Mouse (Mus musculus) liver, embryonic 15.5 days (tissue): ENCODE data around the gene Slc46a3. TPM values are rescaled to one million over a fixed set of nuclear protein-coding genes. Genes with fewer than 3 reads are reported as not detected.

Source experiments
- ATAC-seq: fragments of 200-750 bp; cut with Nextera tagmentation; 2 replicates; pipeline ENCODE4 v1.8.0; 2017; ENCODE audit warnings: moderate number of reproducible peaks, mild to moderate bottlenecking, moderate library complexity; ENCODE audit not compliant: insufficient read depth
- H3K27ac ChIP-seq: fragments of 300-500 bp; sonication (generic); replicated peaks from 2 replicates; pipeline ENCODE4 v1.5.1; 2015; ENCODE audit warnings: mild to moderate bottlenecking, inconsistent platforms
- H3K27me3 ChIP-seq: fragments of 300-500 bp; sonication (generic); 2 replicates; pipeline ENCODE4 v1.6.1; 2015; ENCODE audit warnings: mild to moderate bottlenecking, inconsistent platforms
- H3K36me3 ChIP-seq: fragments of 300-500 bp; sonication (generic); replicated peaks from 2 replicates; pipeline ENCODE4 v1.6.1; 2015; ENCODE audit warnings: moderate library complexity, mild to moderate bottlenecking, inconsistent platforms
- H3K4me1 ChIP-seq: fragments of 300-500 bp; sonication (generic); replicated peaks from 2 replicates; pipeline ENCODE4 v1.6.1; 2015; ENCODE audit warnings: inconsistent platforms
- H3K4me2 ChIP-seq: fragments of 300-500 bp; sonication (generic); 2 replicates; pipeline ENCODE4 v1.6.1; 2015; ENCODE audit warnings: moderate library complexity, mild to moderate bottlenecking, inconsistent platforms
- H3K4me3 ChIP-seq: fragments of 300-500 bp; sonication (generic); replicated peaks from 2 replicates; pipeline ENCODE4 v1.5.1; 2015; ENCODE audit warnings: mild to moderate bottlenecking, inconsistent platforms
- H3K9ac ChIP-seq: fragments of 300-500 bp; sonication (generic); 2 replicates; pipeline ENCODE4 v1.6.1; 2015; ENCODE audit warnings: moderate library complexity, mild to moderate bottlenecking, inconsistent platforms
- H3K9me3 ChIP-seq: fragments of 300-500 bp; sonication (generic); replicated peaks from 2 replicates; pipeline ENCODE4 v1.6.1; 2016; ENCODE audit warnings: inconsistent platforms
- WGBS: fragments of 180-500 bp; shearing (Covaris S2); methylation state at CpG from one replicate; pipeline ENCODE4 v1.1.7; 2015; ENCODE audit warnings: mixed read lengths; ENCODE audit not compliant: insufficient replicate concordance; 5-methylcytosine and 5-hydroxymethylcytosine counted together
- polyA plus RNA-seq: library from polyadenylated mRNA; unstranded; fragments of >200 nt; fragmentation: Nextera tagmentation; extraction: Ambion mirVana; gene quantifications from 2 replicates; pipeline ENCODE4 v1.2.1, GENCODE M21; 2015

Gene Slc46a3
- polyA plus RNA-seq, 1 experiment from 2014 or later, result 15.2 TPM

- 51% methylated on average over 1 of the region's 1 CpGs for WGBS
- H3K36me3 ChIP-seq, result peaks cover 94% of the 10 kb centered on the region
- H3K4me3 ChIP-seq, result no peak overlapping the region
- H3K27me3 ChIP-seq, result no peaks in the 10 kb centered on the region
- no peak overlapping the region for H3K4me2 ChIP-seq
- H3K9me3 ChIP-seq, result no peaks in the 10 kb centered on the region
- peaks cover 15% of the 10 kb centered on the region for H3K4me1 ChIP-seq
- no peak overlapping the region for H3K27ac ChIP-seq
- no peak for ATAC-seq
- H3K9ac ChIP-seq, result no peak overlapping the region
Observed at GRCm38 (mm10) chr5:147870296-147870695, 24.3 kb downstream of the Slc46a3 start.

GRCm38 (mm10) chr5:147869568-147869967 is 25.0 kb downstream of the Slc46a3 start:
- no peak overlapping the region for H3K4me2 ChIP-seq
- peaks cover 9% of the 10 kb centered on the region for H3K4me1 ChIP-seq
- no peak for ATAC-seq
- no peak overlapping the region for H3K4me3 ChIP-seq
- peaks cover 94% of the 10 kb centered on the region for H3K36me3 ChIP-seq
- no peak overlapping the region for H3K27ac ChIP-seq
- 73% methylated on average over 6 of the region's 6 CpGs for WGBS
- H3K9ac ChIP-seq, result no peak overlapping the region
- H3K9me3 ChIP-seq, result no peaks in the 10 kb centered on the region
- no peaks in the 10 kb centered on the region for H3K27me3 ChIP-seq

GRCm38 (mm10) chr5:147868674-147869073 is 25.9 kb downstream of the Slc46a3 start:
- 69% methylated on average over 4 of the region's 4 CpGs for WGBS
- Histone ChIP-seq H3K9me3 (no peaks in the 10 kb centered on the region), H3K27ac (no peak overlapping the region), H3K9ac (no peak overlapping the region), H3K4me3 (no peak overlapping the region), H3K27me3 (no peaks in the 10 kb centered on the region), H3K4me2 (no peak overlapping the region), H3K4me1 (peaks cover 3% of the 10 kb centered on the region; the same call in 1 of the 2 replicates), H3K36me3 (peaks cover 94% of the 10 kb centered on the region)
- ATAC-seq, result no peak

GRCm38 (mm10) chr5:147860449-147861261 is 34.0 kb downstream of the Slc46a3 start, which contains the start of gene Pomp:
Gene Pomp (plus strand): TSS chr5:147860461.
- ATAC-seq, result peak; percentile 86
- Histone ChIP-seq H3K4me1 (peaks cover 21% of the 10 kb centered on the region), H3K9ac (peak within 1 kb of the TSS; percentile 70), H3K27ac (peak within 1 kb of the TSS; percentile 76), H3K36me3 (peaks cover 35% of the 10 kb centered on the region), H3K27me3 (no peaks in the 10 kb centered on the region), H3K4me2 (peak within 1 kb of the TSS; percentile 78), H3K9me3 (no peaks in the 10 kb centered on the region), H3K4me3 (peak within 1 kb of the TSS; percentile 85)
- WGBS, result under 1% methylated on average over 68 of the region's 68 CpGs

- WGBS, result 3% methylated on average over 18 of the region's 18 CpGs
- Histone ChIP-seq H3K36me3 (peaks cover 29% of the 10 kb centered on the region), H3K4me3 (peak overlapping the region; percentile 85), H3K9ac (peak overlapping the region; percentile 70), H3K27me3 (no peaks in the 10 kb centered on the region), H3K9me3 (no peaks in the 10 kb centered on the region), H3K4me1 (peaks cover 21% of the 10 kb centered on the region), H3K4me2 (peak overlapping the region; percentile 78), H3K27ac (peak overlapping the region; percentile 76)
- ATAC-seq, result no peak
Observed at GRCm38 (mm10) chr5:147860076-147860448, 34.6 kb downstream of the Slc46a3 start.

- 33% methylated on average over 7 of the region's 7 CpGs for WGBS
- H3K9me3 ChIP-seq, result no peaks in the 10 kb centered on the region
- no peak overlapping the region for H3K4me3 ChIP-seq
- H3K36me3 ChIP-seq, result no peaks in the 10 kb centered on the region
- H3K27me3 ChIP-seq, result peaks cover 7% of the 10 kb centered on the region
- H3K4me2 ChIP-seq, result no peak overlapping the region
- no peak overlapping the region for H3K9ac ChIP-seq
- no peak for ATAC-seq
- no peak overlapping the region for H3K27ac ChIP-seq
- no peaks in the 10 kb centered on the region for H3K4me1 ChIP-seq
Observed at GRCm38 (mm10) chr5:147850194-147850593, 44.4 kb downstream of the Slc46a3 start.

- 18% methylated on average over 16 of the region's 16 CpGs for WGBS
- Histone ChIP-seq H3K4me2 (no peak overlapping the region), H3K27ac (no peak overlapping the region), H3K4me1 (no peaks in the 10 kb centered on the region), H3K27me3 (peaks cover 7% of the 10 kb centered on the region), H3K9ac (no peak overlapping the region), H3K4me3 (no peak overlapping the region), H3K9me3 (no peaks in the 10 kb centered on the region), H3K36me3 (no peaks in the 10 kb centered on the region)
- ATAC-seq, result no peak
Observed at GRCm38 (mm10) chr5:147848164-147848863, 46.3 kb downstream of the Slc46a3 start.

- Histone ChIP-seq H3K4me1 (no peaks in the 10 kb centered on the region), H3K4me3 (no peak overlapping the region), H3K27ac (no peak overlapping the region), H3K4me2 (no peak overlapping the region), H3K27me3 (peaks cover 6% of the 10 kb centered on the region), H3K9ac (no peak overlapping the region), H3K36me3 (no peaks in the 10 kb centered on the region), H3K9me3 (no peaks in the 10 kb centered on the region)
- ATAC-seq, result no peak
- 80% methylated on average over 5 of the region's 5 CpGs for WGBS
Observed at GRCm38 (mm10) chr5:147847361-147847760, 47.3 kb downstream of the Slc46a3 start.

- H3K36me3 ChIP-seq, result no peaks in the 10 kb centered on the region
- ATAC-seq, result no peak
- no peak overlapping the region for H3K4me3 ChIP-seq
- H3K27ac ChIP-seq, result no peak overlapping the region
- no peaks in the 10 kb centered on the region for H3K27me3 ChIP-seq
- no peak overlapping the region for H3K4me2 ChIP-seq
- 43% methylated on average over 3 of the region's 3 CpGs for WGBS
- no peaks in the 10 kb centered on the region for H3K4me1 ChIP-seq
- H3K9ac ChIP-seq, result no peak overlapping the region
- no peaks in the 10 kb centered on the region for H3K9me3 ChIP-seq
Observed at GRCm38 (mm10) chr5:147845319-147845718, 49.3 kb downstream of the Slc46a3 start.

- no peak for ATAC-seq
Observed at GRCm38 (mm10) chr5:147843340-147843739, 51.3 kb downstream of the Slc46a3 start.

GRCm38 (mm10) chr5:147839418-147839817 is 55.2 kb downstream of the Slc46a3 start:
- Histone ChIP-seq H3K4me1 (no peaks in the 10 kb centered on the region), H3K27me3 (peaks cover 16% of the 10 kb centered on the region; the same call in 1 of the 2 replicates), H3K9me3 (no peaks in the 10 kb centered on the region), H3K36me3 (no peaks in the 10 kb centered on the region), H3K27ac (no peak overlapping the region), H3K9ac (no peak overlapping the region), H3K4me2 (no peak overlapping the region), H3K4me3 (no peak overlapping the region)
- 53% methylated on average over 12 of the region's 12 CpGs for WGBS
- no peak for ATAC-seq

More at GRCm38 (mm10) chr5:147843340-147843739, 51.3 kb downstream of the Slc46a3 start:
- no peak overlapping the region for H3K4me3 ChIP-seq
- H3K27ac ChIP-seq, result no peak overlapping the region
- H3K36me3 ChIP-seq, result no peaks in the 10 kb centered on the region
- no peak overlapping the region for H3K9ac ChIP-seq
- no peaks in the 10 kb centered on the region for H3K9me3 ChIP-seq
- no peak overlapping the region for H3K4me2 ChIP-seq
- WGBS, result 58% methylated on average over 7 of the region's 7 CpGs
- H3K27me3 ChIP-seq, result no peaks in the 10 kb centered on the region
- no peaks in the 10 kb centered on the region for H3K4me1 ChIP-seq
